Mouse (Mus musculus): ENCODE measurements around the gene Prss36.

- TF ChIP-seq POLR2A (IDR thresholded peaks at IDR 0.05; ENCODE audit: low read depth, low read length) = peak; percentile 63
- no peak for TF ChIP-seq CTCF (IDR thresholded peaks at IDR 0.05; ENCODE audit: extremely low read depth, insufficient read depth, insufficient read length, insufficient replicate concordance)
Measured at GRCm38 (mm10) chr7:127903971-127904796, 42.3 kb downstream of the Prss36 start, which contains the start of gene Bckdk.

All from spleen, adult 2 months (tissue).